Mouse (Mus musculus): ENCODE results near the gene Pkib. TPM values are rescaled to one million over a fixed set of nuclear protein-coding genes. Genes with fewer than 3 reads are reported as not detected.

The Pkib gene
- polyA plus RNA-seq (2017; shearing (Covaris generic)), result 0.99 TPM

DNA sequence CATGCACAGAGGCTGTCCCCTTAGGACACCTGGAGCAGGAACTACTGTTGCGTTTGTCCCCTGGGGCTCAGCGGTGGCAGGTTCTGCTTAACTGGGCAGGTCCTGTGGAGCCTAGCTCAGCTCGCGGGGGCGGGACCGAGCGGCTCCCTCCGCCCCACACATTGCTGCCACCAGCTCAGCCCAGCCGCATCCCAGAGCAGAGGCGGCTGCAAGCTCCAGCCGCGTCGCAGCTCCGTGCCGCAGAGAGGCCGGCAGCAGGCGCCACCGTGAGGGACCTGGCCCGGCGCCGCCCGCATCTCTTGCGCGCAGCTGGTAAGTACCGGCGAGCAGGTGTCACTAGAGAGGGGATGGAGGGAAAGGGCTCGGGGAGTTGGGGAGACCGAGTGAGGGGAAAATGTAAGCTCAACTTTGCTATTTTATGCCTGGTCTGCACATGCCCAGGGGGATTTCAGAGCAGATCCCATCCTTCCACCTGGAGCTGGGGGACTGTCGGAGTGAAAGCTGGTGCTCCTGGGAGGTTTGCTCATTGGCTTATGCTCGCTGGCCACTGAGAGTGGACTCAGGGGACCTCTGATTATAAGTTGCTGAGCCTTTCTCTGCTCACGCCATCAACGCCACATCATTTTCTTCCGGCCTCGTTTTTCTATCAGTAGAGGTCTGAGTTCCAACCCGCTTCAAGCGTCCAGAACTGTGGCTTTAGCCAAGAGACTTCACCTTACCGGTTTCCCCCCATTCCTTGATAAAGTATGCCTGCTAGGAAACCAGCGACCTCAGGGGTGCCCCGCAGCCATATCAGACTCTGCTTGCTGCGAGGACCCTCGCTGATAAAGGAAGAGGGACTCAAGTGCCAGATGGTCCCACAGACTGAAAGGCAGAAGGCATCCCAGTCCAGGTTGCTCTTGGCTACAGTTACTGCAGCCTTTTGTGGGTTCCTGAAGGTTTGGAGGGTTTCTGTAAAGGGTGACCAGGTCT is at the start of gene Pkib:
Gene Pkib (plus strand): TSS at position 86 of the 972 bp plus-strand sequence.

DNA sequence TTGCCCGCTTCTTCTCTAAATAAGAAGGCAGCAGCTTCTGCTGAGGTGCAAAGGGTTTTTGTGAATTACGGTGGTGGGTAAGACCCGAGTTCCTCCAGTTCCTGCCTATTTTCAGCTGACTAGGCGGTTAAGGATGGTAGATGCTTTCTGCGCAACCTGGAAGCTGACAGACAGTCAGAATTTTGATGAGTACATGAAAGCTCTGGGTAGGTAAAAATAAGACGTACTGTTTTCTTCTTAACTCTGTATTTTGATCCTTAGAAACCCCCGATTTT is 153.0 kb downstream of the Pkib start, which contains the start of gene Fabp7:
Gene Fabp7 (plus strand): TSS at position 6 of the 275 bp plus-strand sequence.

Other genes with a start within 250 kb of the Pkib start
- gene Hsf2, start 145.6 kb upstream of the Pkib start, polyA plus RNA-seq (2017; shearing (Covaris generic)), result 4.0 TPM
- gene Serinc1, start 99.5 kb upstream of the Pkib start, polyA plus RNA-seq (2017; shearing (Covaris generic)), result 127 TPM
- not detected for gene Fabp7, start 152.9 kb downstream of the Pkib start, polyA plus RNA-seq (2017; shearing (Covaris generic))
- gene Smpdl3a, start 162.4 kb downstream of the Pkib start, polyA plus RNA-seq (2017; shearing (Covaris generic)), result 283 TPM